Mouse (Mus musculus): Measurements from ENCODE around the gene Maz. TPM values are rescaled to one million over a fixed set of nuclear protein-coding genes. Genes with fewer than 3 reads are reported as not detected.

The Maz gene
- polyA plus RNA-seq, 1 experiment from 2014 or later: 66.9 TPM

GRCm38 (mm10) chr7:127019306-127019960, 7.4 kb downstream of the Maz start:
- no peak for DNase-seq (ENCODE audit: low spot score)
- WGBS: 75% methylated on average over 14 of the region's 14 CpGs
- Histone ChIP-seq H3K27ac (0 out of 2 replicates have a peak overlapping the region, but pooled peaks have one; percentile 62), H3K9me3 (no peaks in the 10 kb centered on the region), H3K36me3 (peaks cover 38% of the 10 kb centered on the region), H3K4me3 (0 out of 2 replicates have a peak overlapping the region, but pooled peaks have one; percentile 65), H3K27me3 (ENCODE audit: insufficient read depth, poor library complexity, severe bottlenecking) (no peaks in the 10 kb centered on the region), H3K4me1 (peaks cover 91% of the 10 kb centered on the region)

- H3K4me3 ChIP-seq: peak overlapping the region; percentile 19
- H3K27me3 ChIP-seq (ENCODE audit: insufficient read depth, poor library complexity, severe bottlenecking): no peaks in the 10 kb centered on the region
- H3K9me3 ChIP-seq: no peaks in the 10 kb centered on the region
- H3K27ac ChIP-seq: peak overlapping the region; percentile 99
- DNase-seq (ENCODE audit: low spot score): no peak
- H3K36me3 ChIP-seq: peaks cover 37% of the 10 kb centered on the region
- 83% methylated on average over 15 of the region's 15 CpGs for WGBS
- peaks cover 90% of the 10 kb centered on the region for H3K4me1 ChIP-seq
Observed at GRCm38 (mm10) chr7:127018416-127019305, 8.2 kb downstream of the Maz start.

GRCm38 (mm10) chr7:127017950-127018345, 8.9 kb downstream of the Maz start:
- Histone ChIP-seq H3K27ac (peak overlapping the region; percentile 99), H3K4me1 (peaks cover 90% of the 10 kb centered on the region), H3K27me3 (ENCODE audit: insufficient read depth, poor library complexity, severe bottlenecking) (no peaks in the 10 kb centered on the region), H3K4me3 (peak overlapping the region; percentile 8; the same call in 1 of the 2 replicates), H3K36me3 (peaks cover 37% of the 10 kb centered on the region), H3K9me3 (no peaks in the 10 kb centered on the region)
- DNase-seq (ENCODE audit: low spot score): no peak
- 46% methylated on average over 6 of the region's 6 CpGs for WGBS

- peaks cover 86% of the 10 kb centered on the region for H3K4me1 ChIP-seq
- DNase-seq (ENCODE audit: low spot score): peak; percentile 99
- 5% methylated on average over 39 of the region's 39 CpGs for WGBS
- peak within 1 kb of the TSS; percentile 99 for H3K27ac ChIP-seq
- peak within 1 kb of the TSS; percentile 94 for H3K4me3 ChIP-seq
- no peaks in the 10 kb centered on the region for H3K9me3 ChIP-seq
- H3K27me3 ChIP-seq (ENCODE audit: insufficient read depth, poor library complexity, severe bottlenecking): no peaks in the 10 kb centered on the region
- H3K36me3 ChIP-seq: peaks cover 36% of the 10 kb centered on the region
Observed at GRCm38 (mm10) chr7:127016971-127017949, 9.6 kb downstream of the Maz start, which contains the start of gene Pagr1a. Gene Pagr1a, minus strand, starts transcription at chr7:127017352.

- peak overlapping the region; percentile 94 for H3K4me3 ChIP-seq
- DNase-seq (ENCODE audit: low spot score): peak; percentile 90
- H3K4me1 ChIP-seq: peaks cover 78% of the 10 kb centered on the region
- H3K27ac ChIP-seq: peak overlapping the region; percentile 99
- no peaks in the 10 kb centered on the region for H3K9me3 ChIP-seq
- under 1% methylated on average over 22 of the region's 22 CpGs for WGBS
- H3K27me3 ChIP-seq (ENCODE audit: insufficient read depth, poor library complexity, severe bottlenecking): no peaks in the 10 kb centered on the region
- peaks cover 33% of the 10 kb centered on the region for H3K36me3 ChIP-seq
Observed at GRCm38 (mm10) chr7:127016486-127016938, 10.3 kb downstream of the Maz start.

DNA sequence TGATC, 10.6 kb downstream of the Maz start, which contains the start of gene Pagr1b:
TSS of gene Pagr1b (minus strand) at position 4 of the 5 bp plus-strand sequence.
- no peak for DNase-seq (ENCODE audit: low spot score)
- H3K4me1 ChIP-seq: peaks cover 76% of the 10 kb centered on the region
- H3K27ac ChIP-seq: peak within 1 kb of the TSS; percentile 99
- peaks cover 33% of the 10 kb centered on the region for H3K36me3 ChIP-seq
- H3K9me3 ChIP-seq: no peaks in the 10 kb centered on the region
- no peaks in the 10 kb centered on the region for H3K27me3 ChIP-seq (ENCODE audit: insufficient read depth, poor library complexity, severe bottlenecking)
- H3K4me3 ChIP-seq: peak within 1 kb of the TSS; percentile 94

- peaks cover 74% of the 10 kb centered on the region for H3K4me1 ChIP-seq
Observed at GRCm38 (mm10) chr7:127016081-127016480, 10.8 kb downstream of the Maz start.

GRCm38 (mm10) chr7:127014993-127015392, 11.8 kb downstream of the Maz start:
- DNase-seq (ENCODE audit: low spot score): no peak
- Histone ChIP-seq H3K27ac (0 out of 2 replicates have a peak overlapping the region, but pooled peaks have one; percentile 99), H3K36me3 (peaks cover 33% of the 10 kb centered on the region), H3K9me3 (no peaks in the 10 kb centered on the region), H3K4me1 (peaks cover 63% of the 10 kb centered on the region), H3K4me3 (peak overlapping the region; percentile 94; the same call in 1 of the 2 replicates), H3K27me3 (ENCODE audit: insufficient read depth, poor library complexity, severe bottlenecking) (no peaks in the 10 kb centered on the region)
- 91% methylated on average over 12 of the region's 12 CpGs for WGBS

More at GRCm38 (mm10) chr7:127016081-127016480, 10.8 kb downstream of the Maz start:
- peaks cover 33% of the 10 kb centered on the region for H3K36me3 ChIP-seq
- no peaks in the 10 kb centered on the region for H3K9me3 ChIP-seq
- WGBS: 1% methylated on average over 10 of the region's 10 CpGs
- DNase-seq (ENCODE audit: low spot score): peak; percentile 92
- peak overlapping the region; percentile 94 for H3K4me3 ChIP-seq
- H3K27ac ChIP-seq: peak overlapping the region; percentile 99
- no peaks in the 10 kb centered on the region for H3K27me3 ChIP-seq (ENCODE audit: insufficient read depth, poor library complexity, severe bottlenecking)

- 38% methylated on average over 11 of the region's 11 CpGs for WGBS
- no peak for DNase-seq (ENCODE audit: low spot score)
- H3K4me3 ChIP-seq: peak within 1 kb of the TSS; percentile 94
- peaks cover 33% of the 10 kb centered on the region for H3K36me3 ChIP-seq
- H3K27me3 ChIP-seq (ENCODE audit: insufficient read depth, poor library complexity, severe bottlenecking): no peaks in the 10 kb centered on the region
- H3K4me1 ChIP-seq: peaks cover 58% of the 10 kb centered on the region
- no peaks in the 10 kb centered on the region for H3K9me3 ChIP-seq
- H3K27ac ChIP-seq: peak within 1 kb of the TSS; percentile 99
Observed at GRCm38 (mm10) chr7:127014320-127014719, 12.5 kb downstream of the Maz start, which contains the start of gene Mvp. Gene Mvp, minus strand, starts transcription at chr7:127014621.

GRCm38 (mm10) chr7:127013385-127013784, 13.5 kb downstream of the Maz start:
- Histone ChIP-seq H3K27ac (no peak overlapping the region), H3K4me1 (peaks cover 57% of the 10 kb centered on the region), H3K9me3 (no peaks in the 10 kb centered on the region), H3K27me3 (ENCODE audit: insufficient read depth, poor library complexity, severe bottlenecking) (no peaks in the 10 kb centered on the region), H3K36me3 (peaks cover 33% of the 10 kb centered on the region), H3K4me3 (peak overlapping the region; percentile 55; the same call in 1 of the 2 replicates)
- no peak for DNase-seq (ENCODE audit: low spot score)
- WGBS: 93% methylated on average over 6 of the region's 6 CpGs

GRCm38 (mm10) chr7:127012845-127013244, 14.0 kb downstream of the Maz start:
- H3K27ac ChIP-seq: no peak overlapping the region
- DNase-seq (ENCODE audit: low spot score): no peak
- H3K9me3 ChIP-seq: no peaks in the 10 kb centered on the region
- H3K27me3 ChIP-seq (ENCODE audit: insufficient read depth, poor library complexity, severe bottlenecking): no peaks in the 10 kb centered on the region
- H3K4me1 ChIP-seq: peaks cover 55% of the 10 kb centered on the region
- no peak overlapping the region for H3K4me3 ChIP-seq
- peaks cover 33% of the 10 kb centered on the region for H3K36me3 ChIP-seq
- WGBS: 93% methylated on average over 10 of the region's 10 CpGs

DNA sequence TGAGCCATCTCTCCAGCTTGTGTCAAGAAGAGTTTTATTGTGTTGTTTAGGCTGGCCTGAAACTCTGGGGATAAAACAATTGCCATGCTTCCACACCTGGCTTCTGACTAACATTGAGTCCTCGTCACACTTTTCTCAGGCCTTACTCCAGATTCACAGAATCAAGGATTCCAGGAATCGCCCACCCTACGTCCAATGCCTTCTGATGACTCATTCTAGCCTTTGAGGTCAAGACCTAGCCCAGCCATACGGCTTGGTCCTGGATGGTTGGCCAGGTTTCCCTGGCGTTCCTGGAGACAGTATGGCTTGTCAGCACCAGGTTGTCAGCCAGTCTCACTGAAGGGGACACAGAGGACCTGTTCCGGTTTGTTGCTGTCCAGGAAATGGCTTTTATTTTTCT, 14.5 kb downstream of the Maz start:
- no peak overlapping the region for H3K27ac ChIP-seq
- 72% methylated on average over 6 of the region's 6 CpGs for WGBS
- no peaks in the 10 kb centered on the region for H3K27me3 ChIP-seq (ENCODE audit: insufficient read depth, poor library complexity, severe bottlenecking)
- no peaks in the 10 kb centered on the region for H3K9me3 ChIP-seq
- peaks cover 51% of the 10 kb centered on the region for H3K4me1 ChIP-seq
- no peak overlapping the region for H3K4me3 ChIP-seq
- peaks cover 33% of the 10 kb centered on the region for H3K36me3 ChIP-seq
- DNase-seq (ENCODE audit: low spot score): no peak
